In genomic region chr1:19927736-19928327, GRCm38 (mm10) we compare ENCODE assay signal across 15 mouse cellular contexts.
DNase-seq lines count a peak whose midpoint lies in the region; ATAC-seq and TF ChIP-seq lines count a peak whose summit lies in the region.
"Had no signal": no experiment of that assay in that cellular context is flagged by ENCODE, and none has a peak within 500 bp of the region (broad histone marks: within the 10 kb centered on the region; RNA-seq: fewer than 3 reads in every experiment).

No protein-coding gene starts in this region.

- no peaks in the 10 kb centered on the region; the same call in 1 of the 2 replicates for H3K4me1 ChIP-seq in hindbrain, embryonic 15.5 days (replicated peaks)
- H3K4me1 ChIP-seq in midbrain, postnatal 0 days (ENCODE audit: insufficient read depth, low read length) = no peaks in the 10 kb centered on the region
- H3K4me1 ChIP-seq: kidney, embryonic 15.5 days had no signal

- H3K9ac ChIP-seq in hindbrain, embryonic 15.5 days = no peak overlapping the region
- no peak overlapping the region for H3K9ac ChIP-seq in midbrain, postnatal 0 days (replicated peaks; ENCODE audit: low read length, poor library complexity, severe bottlenecking)
- H3K9ac ChIP-seq: kidney, embryonic 15.5 days; liver, embryonic 14.5 days had no signal

- intact Hi-C loops in left cerebral cortex, postnatal 14 days (cut with DNase I) = no loop called here

- peak; percentile 3 for DNase-seq in ES-CJ7 (ENCODE audit: low read depth, low spot score)
- peak; percentile 36 for DNase-seq in embryo, embryonic 9.5 days (ENCODE audit: extremely low spot score)
- peak; percentile 16 for DNase-seq in midbrain, postnatal 0 days (ENCODE audit: low spot score)
- DNase-seq in heart, postnatal 4 days = no peak
- no peak for DNase-seq in adrenal gland, adult 18-20 months (ENCODE audit: low spot score in 2 of 2)
- DNase-seq in left cerebral cortex, postnatal 14 days (ENCODE audit: low spot score in 2 of 2) = no peak
- DNase-seq in gastrocnemius, adult 8-10 months (ENCODE audit: low spot score in 2 of 2) = no peak
- DNase-seq: B cell, adult 2 months; cerebellum, adult 9-10 months; lung, postnatal 14 days; thymus, adult 18-20 months had no signal

- WGBS in hindbrain, embryonic 15.5 days = 5% methylated on average over 5 of the region's 5 CpGs
- WGBS in midbrain, postnatal 0 days = 4% methylated on average over 5 of the region's 5 CpGs

- no peak overlapping the region for H3K4me2 ChIP-seq in hindbrain, embryonic 15.5 days
- H3K4me2 ChIP-seq in midbrain, postnatal 0 days (ENCODE audit: low read depth, low read length, poor library complexity, severe bottlenecking) = no peak overlapping the region
- H3K4me2 ChIP-seq: kidney, embryonic 15.5 days had no signal

- peak; percentile 54; the same call in 1 of the 2 replicates for ATAC-seq in hindbrain, embryonic 15.5 days (ENCODE audit: low FRiP score, low read depth)
- ATAC-seq in midbrain, postnatal 0 days (ENCODE audit: low FRiP score) = peak; percentile 20; the same call in 1 of the 2 replicates

- no peak overlapping the region for H3K27ac ChIP-seq in hindbrain, embryonic 15.5 days (replicated peaks)
- no peak overlapping the region for H3K27ac ChIP-seq in midbrain, postnatal 0 days (ENCODE audit: low read depth, low read length)
- H3K27ac ChIP-seq: kidney, embryonic 15.5 days; liver, embryonic 14.5 days had no signal

- H3K36me3 ChIP-seq in hindbrain, embryonic 15.5 days = no peaks in the 10 kb centered on the region
- no peaks in the 10 kb centered on the region for H3K36me3 ChIP-seq in midbrain, postnatal 0 days (ENCODE audit: insufficient read depth, low read length)
- H3K36me3 ChIP-seq: G1E; kidney, embryonic 15.5 days had no signal

- no peaks in the 10 kb centered on the region for H3K9me3 ChIP-seq in hindbrain, embryonic 15.5 days
- no peaks in the 10 kb centered on the region for H3K9me3 ChIP-seq in midbrain, postnatal 0 days (ENCODE audit: low read length)
- H3K9me3 ChIP-seq: kidney, embryonic 15.5 days had no signal

- H3K27me3 ChIP-seq in hindbrain, embryonic 15.5 days = no peaks in the 10 kb centered on the region
- no peaks in the 10 kb centered on the region for H3K27me3 ChIP-seq in midbrain, postnatal 0 days (ENCODE audit: insufficient read depth, low read length)
- H3K27me3 ChIP-seq: kidney, embryonic 15.5 days had no signal

- no peak overlapping the region for H3K4me3 ChIP-seq in hindbrain, embryonic 15.5 days
- H3K4me3 ChIP-seq in midbrain, postnatal 0 days (ENCODE audit: low read depth, low read length) = no peak overlapping the region
- H3K4me3 ChIP-seq: kidney, embryonic 15.5 days had no signal

- TF ChIP-seq CTCF in midbrain, postnatal 0 days (IDR thresholded peaks at IDR 0.05) = no peak

Comparison
In these comparisons a context has a peak if more than half of its experiments do, and no peak if none do; other contexts are left out.
1. DNase-seq: peak in ES-CJ7 (single experiment), embryo, embryonic 9.5 days (single experiment) and midbrain, postnatal 0 days (single experiment); none in heart, postnatal 4 days (single experiment), adrenal gland, adult 18-20 months (0 of 2), left cerebral cortex, postnatal 14 days (0 of 2) and gastrocnemius, adult 8-10 months (0 of 2).